Mouse (Mus musculus) intestine, embryonic 15.5 days (tissue): ENCODE measurements around the gene Ccdc167. TPM values are rescaled to one million over a fixed set of nuclear protein-coding genes. Genes with fewer than 3 reads are reported as not detected.
"Not testable (repeated sequence)": the region's sequence is repeated elsewhere in the genome, so short reads cannot be mapped to it uniquely, and the experiment has no call there.

ENCODE experiments used
- ATAC-seq: fragments of 200-750 bp; cut with Nextera tagmentation; 2 replicates; pipeline ENCODE4 v1.8.0; 2017; ENCODE audit warnings: moderate TSS enrichment, moderate library complexity
- H3K27ac ChIP-seq: fragments of 300-500 bp; sonication (generic); 2 replicates; pipeline ENCODE4 v1.5.1; 2015; ENCODE audit warnings: mild to moderate bottlenecking, inconsistent platforms
- H3K27me3 ChIP-seq: fragments of 300-500 bp; sonication (generic); replicated peaks from 2 replicates; pipeline ENCODE4 v1.6.1; 2015; ENCODE audit warnings: inconsistent platforms
- H3K36me3 ChIP-seq: fragments of 300-500 bp; sonication (generic); 2 replicates; pipeline ENCODE4 v1.6.1; 2015; ENCODE audit warnings: inconsistent platforms
- H3K4me1 ChIP-seq: fragments of 300-500 bp; sonication (generic); replicated peaks from 2 replicates; pipeline ENCODE4 v1.6.1; 2015; ENCODE audit warnings: inconsistent platforms
- H3K4me2 ChIP-seq: fragments of 300-500 bp; sonication (generic); replicated peaks from 2 replicates; pipeline ENCODE4 v1.6.1; 2015; ENCODE audit warnings: mild to moderate bottlenecking, inconsistent platforms
- H3K4me3 ChIP-seq: fragments of 300-500 bp; sonication (generic); replicated peaks from 2 replicates; pipeline ENCODE4 v1.5.1; 2015; ENCODE audit warnings: inconsistent platforms
- H3K9ac ChIP-seq: fragments of 300-500 bp; sonication (generic); 2 replicates; pipeline ENCODE4 v1.6.1; 2015; ENCODE audit warnings: inconsistent platforms
- H3K9me3 ChIP-seq: fragments of 300-500 bp; sonication (generic); 2 replicates; pipeline ENCODE4 v1.6.1; 2016; ENCODE audit warnings: inconsistent platforms
- WGBS: fragments of 180-500 bp; shearing (Covaris S2); methylation state at CpG from one replicate; pipeline ENCODE4 v1.1.7; 2015; 5-methylcytosine and 5-hydroxymethylcytosine counted together
- polyA plus RNA-seq: library from polyadenylated mRNA; unstranded; fragments of >200 nt; fragmentation: Nextera tagmentation; extraction: Ambion mirVana; gene quantifications from 2 replicates; pipeline ENCODE4 v1.2.1, GENCODE M21; 2015

Gene Ccdc167
- polyA plus RNA-seq, 1 experiment from 2014 or later = 12.2 TPM

DNA sequence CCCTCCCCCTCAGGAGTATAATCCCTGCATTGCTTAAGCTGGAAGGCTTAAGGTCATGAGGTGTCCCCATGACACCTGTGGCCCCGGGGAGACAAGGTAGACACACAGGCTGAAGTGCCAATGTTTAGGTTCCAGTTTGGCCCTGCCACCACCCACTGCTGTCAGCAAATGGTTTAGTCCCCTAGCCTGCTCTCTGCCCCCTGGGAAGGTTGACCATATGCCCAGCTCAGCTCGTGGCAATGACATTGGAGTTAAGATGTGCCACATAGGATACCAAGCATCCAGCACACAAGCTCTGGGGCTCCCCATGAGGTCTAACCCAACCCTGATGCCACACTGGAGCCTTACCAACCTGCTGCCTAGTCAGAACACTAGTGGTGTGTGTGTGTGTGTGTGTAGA is 15.7 kb upstream of the Ccdc167 start:
- no peak overlapping the region for H3K9ac ChIP-seq
- ATAC-seq = no peak
- H3K9me3 ChIP-seq = no peaks in the 10 kb centered on the region
- WGBS = 83% methylated on average over 2 of the region's 2 CpGs
- H3K4me1 ChIP-seq = no peaks in the 10 kb centered on the region
- no peaks in the 10 kb centered on the region for H3K36me3 ChIP-seq
- no peak overlapping the region for H3K27ac ChIP-seq
- no peak overlapping the region for H3K4me2 ChIP-seq
- no peaks in the 10 kb centered on the region for H3K27me3 ChIP-seq
- no peak overlapping the region for H3K4me3 ChIP-seq

DNA sequence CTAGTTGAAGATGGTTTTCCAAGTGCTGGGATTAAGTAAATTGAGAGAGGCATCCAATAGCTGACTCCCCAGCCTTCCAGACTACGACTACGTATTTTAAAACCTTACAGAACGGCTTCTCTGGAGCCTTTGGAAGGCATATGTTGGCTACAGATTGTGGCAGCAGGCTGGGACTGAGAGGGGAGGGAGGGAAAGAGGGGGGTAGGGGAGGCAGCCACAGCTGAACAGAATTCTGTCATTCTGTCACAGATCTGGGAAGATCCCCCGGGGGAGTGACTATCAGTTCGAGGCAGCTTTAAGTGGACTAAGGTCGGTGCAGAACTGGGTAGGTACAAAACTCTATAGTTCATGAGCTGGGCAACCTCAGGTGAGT is 15.1 kb upstream of the Ccdc167 start:
- H3K27me3 ChIP-seq = no peaks in the 10 kb centered on the region
- WGBS = 64% methylated on average over 6 of the region's 6 CpGs
- no peak for ATAC-seq

DNA sequence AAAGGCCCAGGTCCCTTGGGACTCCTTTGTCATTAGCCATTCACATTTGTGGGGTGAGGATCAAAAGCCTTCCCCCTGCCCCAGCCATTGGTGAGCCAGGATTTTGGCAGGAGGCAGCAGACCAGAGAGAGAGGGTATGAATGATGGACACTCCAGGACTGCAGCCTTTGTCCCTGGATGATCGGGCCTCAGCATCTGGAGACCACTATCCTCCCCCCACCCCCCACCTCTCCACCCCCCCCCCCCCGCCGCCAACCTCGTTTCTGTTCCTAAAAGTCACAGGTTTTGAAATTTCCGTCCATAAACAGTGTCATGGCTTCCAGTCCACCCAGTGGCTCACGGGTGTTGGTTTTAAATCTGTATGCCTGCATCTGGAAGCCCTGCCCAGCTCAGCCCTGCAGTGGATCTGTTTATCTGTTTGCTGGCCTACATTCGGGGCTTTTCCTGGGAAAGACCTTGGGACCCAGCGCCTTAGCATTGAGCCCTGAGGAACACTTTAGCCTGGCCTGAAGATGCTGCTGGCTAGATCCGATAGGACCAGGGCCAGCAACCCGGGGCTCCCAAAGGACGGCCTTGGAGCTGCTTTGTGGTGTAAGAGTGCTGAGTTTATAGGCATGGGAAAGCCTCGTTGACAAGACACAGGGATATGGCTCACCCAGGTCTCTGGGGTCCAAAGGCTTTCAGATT is 14.6 kb upstream of the Ccdc167 start:
- Histone ChIP-seq H3K9me3 (no peaks in the 10 kb centered on the region), H3K4me1 (no peaks in the 10 kb centered on the region), H3K9ac (no peak overlapping the region), H3K4me2 (no peak overlapping the region), H3K36me3 (no peaks in the 10 kb centered on the region), H3K27ac (no peak overlapping the region), H3K27me3 (no peaks in the 10 kb centered on the region), H3K4me3 (no peak overlapping the region)
- 50% methylated on average over 12 of the region's 12 CpGs for WGBS
- no peak for ATAC-seq

More for the DNA sequence above, 15.1 kb upstream of the Ccdc167 start:
- Histone ChIP-seq H3K27ac (no peak overlapping the region), H3K36me3 (no peaks in the 10 kb centered on the region), H3K9me3 (no peaks in the 10 kb centered on the region), H3K4me3 (no peak overlapping the region), H3K4me1 (no peaks in the 10 kb centered on the region), H3K9ac (no peak overlapping the region), H3K4me2 (no peak overlapping the region)

DNA sequence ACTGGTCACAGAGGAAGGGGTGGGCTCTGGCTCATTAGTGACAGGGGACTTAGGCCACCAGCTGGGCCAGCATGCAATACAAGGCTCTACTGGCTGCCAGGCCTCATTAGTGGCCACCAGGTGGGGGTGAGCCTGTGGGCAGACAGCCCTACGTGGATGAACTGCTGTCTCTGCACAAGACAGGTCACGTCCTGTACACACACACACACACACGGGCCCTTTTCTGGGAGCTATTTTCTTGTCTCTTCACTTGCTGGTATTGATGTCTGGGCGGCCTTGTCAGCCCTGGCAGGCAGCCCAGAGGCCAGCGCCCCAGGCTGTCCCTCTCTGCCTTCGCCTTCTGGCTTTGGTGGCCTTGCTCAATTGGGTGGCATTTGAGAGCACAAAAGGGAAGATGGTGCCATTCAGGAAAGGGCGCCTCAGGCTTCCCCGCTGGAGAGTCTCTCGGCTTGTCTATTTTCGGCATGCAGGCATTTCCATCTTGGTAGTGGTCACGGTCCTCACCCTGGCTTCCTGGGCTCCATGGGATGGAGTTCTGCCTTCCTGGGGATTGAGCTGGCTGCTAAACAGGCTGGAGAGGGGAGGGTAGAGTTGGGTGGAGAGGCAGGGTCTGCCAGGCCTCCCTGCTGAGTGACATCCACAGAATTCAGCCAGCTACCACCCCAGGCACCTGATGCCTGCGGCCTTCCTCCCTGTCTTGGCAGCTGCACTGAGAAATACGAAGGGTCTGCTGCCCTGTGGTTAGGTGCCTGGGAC is 13.8 kb upstream of the Ccdc167 start:
- no peaks in the 10 kb centered on the region for H3K4me1 ChIP-seq
- H3K27ac ChIP-seq = no peak overlapping the region
- H3K27me3 ChIP-seq = no peaks in the 10 kb centered on the region
- no peak overlapping the region for H3K4me3 ChIP-seq
- no peak overlapping the region for H3K9ac ChIP-seq
- 71% methylated on average over 13 of the region's 13 CpGs for WGBS
- no peak overlapping the region for H3K4me2 ChIP-seq
- H3K9me3 ChIP-seq = no peaks in the 10 kb centered on the region
- H3K36me3 ChIP-seq = no peaks in the 10 kb centered on the region
- ATAC-seq = no peak

DNA sequence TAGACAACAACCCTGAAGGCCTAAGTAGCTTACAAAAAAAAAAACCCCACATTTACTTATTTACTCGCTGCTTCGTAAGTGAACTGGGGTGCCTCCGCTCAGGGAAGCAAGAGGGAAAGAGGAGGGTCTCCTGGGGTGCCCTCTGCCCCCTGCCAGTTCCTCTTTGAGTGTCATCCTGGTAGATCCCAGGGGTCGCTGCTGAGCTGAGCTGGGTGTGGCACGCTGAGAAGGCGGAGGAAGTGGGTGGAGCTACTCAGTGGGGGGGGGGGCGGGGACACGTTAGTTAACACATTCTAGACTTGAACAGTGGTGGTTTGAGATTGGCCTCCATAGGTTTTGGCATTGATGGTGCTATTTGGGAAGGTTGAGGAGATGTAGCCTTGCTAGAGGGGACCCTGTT is 11.2 kb upstream of the Ccdc167 start:
- Histone ChIP-seq H3K9ac (no peak overlapping the region), H3K36me3 (no peaks in the 10 kb centered on the region), H3K4me3 (no peak overlapping the region), H3K4me2 (no peak overlapping the region), H3K27ac (no peak overlapping the region), H3K27me3 (no peaks in the 10 kb centered on the region), H3K4me1 (no peaks in the 10 kb centered on the region), H3K9me3 (no peaks in the 10 kb centered on the region)
- ATAC-seq = no peak
- WGBS = 58% methylated on average over 8 of the region's 8 CpGs

DNA sequence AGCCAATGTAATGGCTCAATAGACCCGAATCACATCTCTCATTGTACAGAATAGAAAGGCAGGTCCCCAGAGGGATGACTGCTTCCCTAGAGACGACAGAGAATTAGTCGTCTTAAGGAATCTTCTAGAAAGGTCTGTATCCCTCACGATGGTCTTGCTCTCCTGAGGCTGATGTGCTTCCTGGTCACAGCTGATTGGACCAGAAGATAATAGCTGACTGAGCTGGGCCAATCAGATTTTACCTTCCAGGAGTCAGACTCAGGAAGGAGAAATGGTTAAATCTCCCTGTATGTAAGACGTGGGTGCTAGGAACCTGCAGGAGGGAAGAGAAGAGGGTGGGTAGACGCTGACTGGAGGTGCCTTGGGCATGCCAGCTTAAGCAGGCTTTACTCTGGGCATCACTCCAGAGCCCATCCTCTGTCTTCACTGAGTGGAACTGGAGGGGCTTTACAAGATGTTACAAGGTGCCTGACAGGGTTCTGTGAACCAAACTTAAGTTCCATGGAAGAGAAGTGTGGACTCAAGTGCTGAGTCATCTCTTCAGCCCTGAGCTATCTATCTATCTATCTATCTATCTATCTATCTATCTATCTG is 8.3 kb upstream of the Ccdc167 start:
- Histone ChIP-seq H3K4me2 (no peak overlapping the region), H3K36me3 (no peaks in the 10 kb centered on the region), H3K9me3 (0 out of 2 replicates have a peak, but pooled peaks cover 3% of the 10 kb centered on the region), H3K27ac (no peak overlapping the region), H3K9ac (no peak overlapping the region), H3K4me1 (no peaks in the 10 kb centered on the region), H3K27me3 (no peaks in the 10 kb centered on the region), H3K4me3 (no peak overlapping the region)
- WGBS = 67% methylated on average over 6 of the region's 6 CpGs
- ATAC-seq = no peak

DNA sequence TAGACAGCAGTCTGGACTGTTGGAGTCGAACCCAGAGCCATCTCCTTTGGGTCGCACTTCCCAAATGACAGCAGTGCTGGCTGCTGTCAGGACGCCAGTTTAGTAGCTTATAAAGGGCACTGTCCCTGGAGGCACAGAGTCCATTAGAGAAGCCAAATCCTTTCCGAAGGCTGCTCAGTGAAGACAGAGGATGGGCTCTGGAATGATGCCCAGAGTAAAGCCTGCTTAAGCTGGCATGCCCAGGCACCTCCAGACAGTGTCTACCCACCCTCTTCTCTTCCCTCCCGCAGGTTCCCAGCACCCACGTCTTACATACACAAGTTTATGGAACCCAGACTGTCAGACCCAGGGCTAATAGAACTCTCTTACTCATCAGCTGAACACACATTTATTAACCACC is 7.8 kb upstream of the Ccdc167 start:
- H3K4me3 ChIP-seq = no peak overlapping the region
- H3K9me3 ChIP-seq = 0 out of 2 replicates have a peak, but pooled peaks cover 3% of the 10 kb centered on the region
- no peak overlapping the region for H3K9ac ChIP-seq
- H3K36me3 ChIP-seq = no peaks in the 10 kb centered on the region
- H3K4me2 ChIP-seq = no peak overlapping the region
- 75% methylated on average over 6 of the region's 6 CpGs for WGBS
- H3K27ac ChIP-seq = no peak overlapping the region
- no peak for ATAC-seq
- H3K27me3 ChIP-seq = no peaks in the 10 kb centered on the region
- no peaks in the 10 kb centered on the region for H3K4me1 ChIP-seq

DNA sequence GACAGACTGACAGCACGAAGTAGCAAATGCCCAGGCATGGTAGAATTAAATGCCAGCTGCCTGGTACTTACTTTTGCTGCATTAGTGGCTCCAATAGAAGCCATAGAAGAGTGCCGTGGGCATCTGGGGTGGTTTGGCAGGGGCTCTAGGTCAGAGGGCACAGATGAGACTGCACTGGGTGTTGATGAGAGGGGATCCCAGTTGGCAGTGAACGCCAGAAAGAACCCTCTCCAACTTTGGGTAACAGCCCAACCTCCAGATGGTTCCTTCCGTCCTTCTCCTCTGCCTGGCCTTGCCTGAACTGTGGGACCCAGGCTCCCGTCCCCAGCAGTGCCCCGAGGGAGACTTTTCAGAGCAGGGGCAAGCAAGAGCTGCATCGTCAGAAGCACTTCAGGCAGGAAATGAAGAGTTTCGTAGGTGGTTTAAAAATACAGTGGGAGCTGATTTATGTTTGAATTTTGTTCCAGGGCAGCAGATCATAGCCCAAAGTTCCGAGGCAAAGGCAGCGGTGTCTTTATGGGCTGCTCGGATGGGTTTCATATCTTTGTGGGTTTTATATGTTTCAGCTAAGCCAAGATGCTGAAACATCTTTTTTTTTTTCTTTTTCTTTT is 4.0 kb upstream of the Ccdc167 start:
- H3K27me3 ChIP-seq = no peaks in the 10 kb centered on the region
- ATAC-seq = no peak
- 0 out of 2 replicates have a peak, but pooled peaks cover 7% of the 10 kb centered on the region for H3K4me1 ChIP-seq
- H3K9me3 ChIP-seq = 0 out of 2 replicates have a peak, but pooled peaks cover 3% of the 10 kb centered on the region
- no peak overlapping the region for H3K9ac ChIP-seq
- WGBS = 57% methylated on average over 11 of the region's 11 CpGs
- no peak overlapping the region for H3K4me3 ChIP-seq
- H3K4me2 ChIP-seq = no peak overlapping the region
- H3K27ac ChIP-seq = no peak overlapping the region
- no peaks in the 10 kb centered on the region for H3K36me3 ChIP-seq

DNA sequence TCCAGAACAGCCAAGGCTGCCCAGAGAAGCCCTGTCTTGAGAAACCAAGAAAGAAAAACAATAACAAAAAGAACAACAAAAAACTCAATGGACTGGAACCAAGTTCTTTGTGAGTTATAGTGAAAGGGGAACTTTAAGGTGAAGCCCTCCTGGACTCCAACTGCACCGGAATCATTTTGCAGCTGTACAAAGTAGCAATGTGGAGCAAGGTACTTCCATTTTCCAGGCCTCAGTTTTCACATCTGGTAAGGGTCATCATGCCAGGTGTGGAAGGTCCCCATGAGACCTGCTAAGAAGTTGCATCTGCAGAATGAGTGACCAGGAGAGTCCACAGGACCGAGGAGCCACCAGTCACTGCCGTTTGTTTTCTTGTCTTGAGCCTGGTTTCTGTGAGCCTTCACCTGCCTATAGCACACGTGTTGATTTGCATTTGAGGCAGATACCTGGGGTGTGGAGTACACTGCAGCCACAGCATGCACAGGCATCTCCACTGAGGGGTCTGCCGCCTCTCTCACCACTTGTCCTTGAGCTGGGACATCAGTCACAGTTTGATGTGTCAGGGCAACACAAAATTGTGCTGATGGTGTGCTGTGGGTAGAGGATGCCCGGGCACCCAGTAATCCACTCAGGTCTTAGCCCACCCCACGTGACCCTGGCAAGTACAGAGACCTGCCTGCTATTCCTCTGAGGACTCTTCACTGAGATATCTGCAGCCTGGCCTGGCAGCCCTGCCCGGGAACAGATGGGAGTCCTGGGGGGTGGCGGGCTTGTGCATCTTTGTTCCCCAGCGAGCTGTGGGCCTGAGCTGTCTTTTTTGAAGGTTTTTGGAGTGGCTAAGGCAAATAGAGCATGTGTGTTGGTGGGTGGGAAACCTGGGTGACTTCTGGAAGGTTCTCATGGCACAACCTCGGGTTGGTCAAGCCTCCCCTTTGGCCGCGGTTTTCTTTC is 3.1 kb upstream of the Ccdc167 start:
- H3K27ac ChIP-seq = no peak overlapping the region
- no peaks in the 10 kb centered on the region for H3K36me3 ChIP-seq
- WGBS = 78% methylated on average over 13 of the region's 13 CpGs
- no peaks in the 10 kb centered on the region for H3K27me3 ChIP-seq
- H3K4me2 ChIP-seq = no peak overlapping the region
- ATAC-seq = no peak
- H3K9me3 ChIP-seq = 0 out of 2 replicates have a peak, but pooled peaks cover 3% of the 10 kb centered on the region
- H3K4me1 ChIP-seq = 0 out of 2 replicates have a peak, but pooled peaks cover 8% of the 10 kb centered on the region
- H3K9ac ChIP-seq = no peak overlapping the region
- no peak overlapping the region for H3K4me3 ChIP-seq

DNA sequence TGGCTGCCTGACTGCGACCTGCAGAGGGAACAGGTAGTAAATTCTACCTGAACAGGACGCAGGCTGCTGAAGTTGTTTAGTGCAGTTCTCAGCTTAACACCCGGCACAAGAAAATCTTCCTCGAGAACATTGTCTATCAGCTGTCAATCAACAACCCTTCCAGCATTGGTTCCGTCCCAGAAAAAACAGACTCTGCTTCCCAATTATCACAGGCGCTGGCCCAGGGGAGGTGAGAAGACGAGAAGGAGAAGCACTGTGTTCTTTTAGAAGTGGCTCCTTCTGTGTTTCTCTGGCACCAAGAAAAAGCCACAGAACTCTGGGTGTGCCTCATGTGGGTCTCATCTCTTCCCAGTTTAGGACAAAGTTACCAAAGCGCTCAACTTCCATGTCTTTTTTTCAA is 1.8 kb upstream of the Ccdc167 start:
- Histone ChIP-seq H3K27ac (no peak overlapping the region), H3K9ac (no peak overlapping the region), H3K36me3 (no peaks in the 10 kb centered on the region), H3K4me3 (no peak overlapping the region), H3K27me3 (no peaks in the 10 kb centered on the region), H3K4me2 (no peak overlapping the region), H3K4me1 (0 out of 2 replicates have a peak, but pooled peaks cover 8% of the 10 kb centered on the region), H3K9me3 (0 out of 2 replicates have a peak, but pooled peaks cover 3% of the 10 kb centered on the region)
- WGBS = 88% methylated on average over 8 of the region's 8 CpGs
- ATAC-seq = no peak

DNA sequence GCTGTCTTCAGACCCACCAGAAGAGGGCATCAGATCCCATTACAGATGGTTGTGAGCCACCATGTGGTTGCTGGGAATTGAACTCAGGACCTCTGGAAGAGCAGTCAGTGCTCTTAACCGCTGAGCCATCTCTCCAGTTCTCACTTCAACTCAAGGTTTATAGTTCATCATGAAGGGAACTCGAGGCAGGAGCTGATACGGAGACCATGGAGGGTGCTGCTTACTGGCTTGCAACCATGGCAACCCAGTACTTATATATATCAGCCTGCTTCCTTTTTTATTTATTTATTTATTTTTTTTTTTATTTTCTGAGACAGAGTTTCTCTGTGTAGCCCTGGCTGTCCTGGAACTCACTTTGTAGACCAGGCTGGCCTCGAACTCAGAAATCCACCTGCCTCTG is 3.1 kb downstream of the Ccdc167 start:
- H3K9me3 ChIP-seq, H3K9ac ChIP-seq, H3K27me3 ChIP-seq, H3K36me3 ChIP-seq, ATAC-seq, H3K4me2 ChIP-seq, H3K27ac ChIP-seq, H3K4me3 ChIP-seq: not testable (repeated sequence)
- H3K4me1 ChIP-seq = peaks cover 23% of the 10 kb centered on the region
- 95% methylated on average over 4 of the region's 4 CpGs for WGBS
